In genomic region chrX:74372888-74373549, GRCm38 (mm10) we compare ENCODE assay signal across 8 mouse cellular contexts. TPM values are rescaled to one million over a fixed set of nuclear protein-coding genes. Genes with fewer than 3 reads are reported as not detected.
DNase-seq lines count a peak whose midpoint lies in the region; ATAC-seq lines count a peak whose summit lies in the region.

Gene Ubl4a (minus strand): TSS chrX:74373218.
Gene Slc10a3 (minus strand): TSS chrX:74373349.

- ATAC-seq in megakaryocyte, adult 5-6 weeks (ENCODE audit: poor library complexity, severe bottlenecking): peak; percentile 98

- peak; percentile 72 to 73 for DNase-seq in adrenal gland, adult 18-20 months (ENCODE audit: low spot score in 2 of 2)
- peak; percentile 90 for DNase-seq in embryo, embryonic 10.5 days (ENCODE audit: low spot score)
- peak; percentile 79 for DNase-seq in gastrocnemius, postnatal 10 days
- peak; percentile 92 for DNase-seq in induced T-regulatory cell, adult 2 months (ENCODE audit: low read depth)
- DNase-seq in left cerebral cortex, adult 8-10 months (ENCODE audit: low spot score in 2 of 2): peak; percentile 57 to 83
- peak; percentile 90 to 91 for DNase-seq in right cerebral cortex, postnatal 10 days (ENCODE audit: low spot score in 2 of 2)
- peak; percentile 89 for DNase-seq in urinary bladder, postnatal 14 days (ENCODE audit: low spot score)

RNA-seq across cellular contexts. Expression of gene Ubl4a, which starts in this region (rescaled TPM):
- 10 to 100 TPM; 61.4 to 63.9 TPM for total RNA-seq in adrenal gland, adult 18-20 months (2021)
- total RNA-seq in gastrocnemius, postnatal 10 days (2021): 10 to 100 TPM; 51.1 to 51.7 TPM
- 10 to 100 TPM; 62.8 to 70.3 (median 68.1) TPM for total RNA-seq in left cerebral cortex, adult 8-10 months (2022)
- 27.0 and 32.0 TPM in 2 replicates for total RNA-seq in megakaryocyte, adult 5-6 weeks (2015)
- total RNA-seq in megakaryocyte, adult 5-6 weeks (2017): 11.5 and 13.1 TPM in 2 replicates

RNA-seq across cellular contexts. Expression of gene Slc10a3, which starts in this region (rescaled TPM):
- total RNA-seq in adrenal gland, adult 18-20 months (2021): 10 to 100 TPM; 19.0 to 20.5 TPM
- 1 to 10 TPM; 4.8 to 5.6 TPM for total RNA-seq in gastrocnemius, postnatal 10 days (2021)
- total RNA-seq in left cerebral cortex, adult 8-10 months (2022): 1 to 10 TPM; 2.8 to 4.5 (median 3.7) TPM
- total RNA-seq in megakaryocyte, adult 5-6 weeks (2015): 18.4 and 24.3 TPM in 2 replicates
- 12.3 and 12.9 TPM in 2 replicates for total RNA-seq in megakaryocyte, adult 5-6 weeks (2017)

Comparison
In these comparisons a context has a peak if more than half of its experiments do, and no peak if none do; other contexts are left out.
1. Peak in every context shown above with its lines: DNase-seq and ATAC-seq.